Mouse (Mus musculus) neural tube, embryonic 15.5 days (tissue): ENCODE measurements around the gene Zfc3h1. TPM values are rescaled to one million over a fixed set of nuclear protein-coding genes. Genes with fewer than 3 reads are reported as not detected.

ENCODE experiments used
- ATAC-seq: fragments of 200-750 bp; cut with Nextera tagmentation; 2 replicates; pipeline ENCODE4 v1.8.0; 2017; ENCODE audit warnings: mild to moderate bottlenecking, moderate TSS enrichment, moderate library complexity; ENCODE audit not compliant: low FRiP score
- H3K27ac ChIP-seq: fragments of 300-500 bp; sonication (generic); replicated peaks from 2 replicates; pipeline ENCODE4 v1.5.1; 2015; ENCODE audit warnings: mild to moderate bottlenecking, inconsistent platforms
- H3K27me3 ChIP-seq: fragments of 300-500 bp; sonication (generic); replicated peaks from 2 replicates; pipeline ENCODE4 v1.6.1; 2015; ENCODE audit warnings: inconsistent platforms
- H3K36me3 ChIP-seq: fragments of 300-500 bp; sonication (generic); 2 replicates; pipeline ENCODE4 v1.6.1; 2015; ENCODE audit warnings: inconsistent platforms
- H3K4me1 ChIP-seq: fragments of 300-500 bp; sonication (generic); 2 replicates; pipeline ENCODE4 v1.6.1; 2015; ENCODE audit warnings: inconsistent platforms
- H3K4me2 ChIP-seq: fragments of 300-500 bp; sonication (generic); 2 replicates; pipeline ENCODE4 v1.6.1; 2015; ENCODE audit warnings: inconsistent platforms, mild to moderate bottlenecking, moderate library complexity
- H3K4me3 ChIP-seq: fragments of 300-500 bp; sonication (generic); replicated peaks from 2 replicates; pipeline ENCODE4 v1.5.1; 2015; ENCODE audit warnings: mild to moderate bottlenecking, inconsistent platforms
- H3K9ac ChIP-seq: fragments of 300-500 bp; sonication (generic); replicated peaks from 2 replicates; pipeline ENCODE4 v1.6.1; 2015; ENCODE audit warnings: mild to moderate bottlenecking, inconsistent platforms
- H3K9me3 ChIP-seq: fragments of 300-500 bp; sonication (generic); replicated peaks from 2 replicates; pipeline ENCODE4 v1.6.1; 2016; ENCODE audit warnings: inconsistent platforms
- WGBS: fragments of 180-500 bp; shearing (Covaris S2); methylation state at CpG from one replicate; pipeline ENCODE4 v1.1.7; 2015; ENCODE audit warnings: mixed read lengths; 5-methylcytosine and 5-hydroxymethylcytosine counted together
- polyA plus RNA-seq: library from polyadenylated mRNA; unstranded; fragments of >200 nt; fragmentation: Nextera tagmentation; extraction: Ambion mirVana; gene quantifications from 2 replicates; pipeline ENCODE4 v1.2.1, GENCODE M21; 2015

Zfc3h1 gene
- polyA plus RNA-seq: 14.8 and 15.1 TPM in 2 replicates

DNA sequence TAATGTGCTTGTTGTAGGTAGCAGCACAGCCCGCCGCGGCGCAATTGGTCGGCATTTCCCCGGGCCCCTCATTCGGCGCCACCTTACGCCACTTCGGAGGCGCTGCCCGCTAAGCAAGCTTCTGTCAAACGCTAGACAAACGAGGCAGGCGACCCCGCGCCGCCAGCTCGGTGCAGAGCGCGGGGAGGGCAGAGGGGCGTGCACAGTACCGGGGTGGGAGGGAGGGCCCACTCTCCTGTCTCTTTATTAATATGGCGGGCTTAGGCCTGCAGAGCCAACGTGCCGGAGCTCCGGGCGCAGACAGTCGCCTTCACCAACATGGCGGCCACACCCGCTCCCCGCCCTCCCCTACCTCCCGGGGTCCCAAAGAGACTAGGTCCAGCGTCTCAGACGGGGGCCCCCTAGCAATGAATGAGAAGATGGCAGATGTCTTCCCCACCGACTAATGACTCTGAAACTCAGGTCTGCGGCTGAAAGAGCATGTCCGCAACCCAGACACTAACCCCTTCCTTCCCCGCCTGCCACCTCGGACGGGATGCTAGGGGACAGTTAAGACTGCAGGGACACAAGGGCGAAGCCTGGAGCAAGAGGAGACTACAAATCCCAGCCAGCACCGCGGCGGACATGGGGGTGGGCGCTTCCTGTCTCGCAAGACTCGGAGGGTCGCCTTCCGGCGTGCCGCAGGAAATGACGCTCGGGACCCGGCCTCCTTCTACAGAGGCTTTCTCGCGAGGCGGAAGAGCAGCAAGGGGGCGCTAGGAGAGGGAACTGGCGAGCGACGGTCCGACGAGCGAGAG lies at the start of gene Zfc3h1, which contains the start of gene Thap2:
TSS of gene Zfc3h1 (plus strand) at position 739 of the 797 bp plus-strand sequence.
TSS of gene Thap2 (minus strand) at position 223 of the 797 bp plus-strand sequence.
- Histone ChIP-seq H3K9ac (peak within 1 kb of the TSS; percentile 85), H3K36me3 (peaks cover 9% of the 10 kb centered on the region; the same call in 1 of the 2 replicates), H3K9me3 (no peaks in the 10 kb centered on the region), H3K4me1 (peaks cover 35% of the 10 kb centered on the region), H3K27ac (peak within 1 kb of the TSS; percentile 97), H3K27me3 (no peaks in the 10 kb centered on the region), H3K4me2 (peak within 1 kb of the TSS; percentile 68), H3K4me3 (peak within 1 kb of the TSS; percentile 71)
- ATAC-seq: peak; percentile 97
- under 1% methylated on average over 65 of the region's 65 CpGs for WGBS

DNA sequence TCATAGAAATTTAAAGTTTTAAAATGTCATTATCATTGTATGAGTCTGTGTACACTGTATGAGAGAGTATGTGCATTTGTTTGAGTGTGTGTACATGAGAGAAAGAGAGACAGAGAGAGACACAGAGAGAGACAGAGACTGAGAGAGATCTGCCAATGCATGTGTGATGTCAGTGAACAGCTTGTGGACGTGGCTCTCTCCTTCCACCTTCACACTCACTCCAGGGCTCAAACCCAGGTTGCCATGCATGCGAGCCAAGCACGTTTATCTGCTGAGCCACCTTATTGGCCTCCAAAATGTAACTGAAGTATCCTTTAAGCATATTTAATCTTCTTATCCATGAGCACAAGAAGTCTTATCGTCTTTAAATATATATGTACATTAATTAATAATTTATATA lies 47.9 kb upstream of the Zfc3h1 start:
- Histone ChIP-seq H3K27me3 (no peaks in the 10 kb centered on the region), H3K27ac (no peak overlapping the region), H3K9me3 (no peaks in the 10 kb centered on the region), H3K9ac (no peak overlapping the region), H3K4me1 (no peaks in the 10 kb centered on the region), H3K36me3 (peaks cover 25% of the 10 kb centered on the region), H3K4me3 (no peak overlapping the region), H3K4me2 (no peak overlapping the region)
- 84% methylated on average over 4 of the region's 4 CpGs for WGBS
- ATAC-seq: no peak

DNA sequence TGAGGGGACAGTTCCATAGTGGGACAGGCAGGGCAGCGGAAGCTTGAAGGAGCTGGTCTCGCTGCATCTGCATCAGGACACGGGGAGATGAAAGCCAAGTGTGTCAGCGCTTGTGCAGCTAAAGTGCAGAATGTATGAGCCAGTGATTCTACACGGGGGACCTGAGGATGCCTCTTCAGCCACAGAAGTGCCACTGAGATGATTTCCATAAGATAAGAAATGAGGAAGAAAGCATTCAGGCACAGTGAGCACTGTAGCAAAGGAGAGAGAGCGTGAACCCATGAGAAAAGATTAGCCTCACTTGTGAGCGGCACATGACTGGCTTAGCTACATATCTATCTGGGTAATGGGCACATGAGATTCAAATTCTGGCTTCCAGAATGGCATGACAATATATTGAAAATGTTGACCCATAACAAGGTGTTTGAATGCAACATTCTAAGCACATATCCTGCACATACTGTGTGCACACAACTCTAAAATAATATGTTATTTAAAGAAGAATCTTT lies 44.9 kb upstream of the Zfc3h1 start:
- no peaks in the 10 kb centered on the region for H3K9me3 ChIP-seq
- no peak overlapping the region for H3K27ac ChIP-seq
- H3K4me1 ChIP-seq: no peaks in the 10 kb centered on the region
- ATAC-seq: no peak
- no peaks in the 10 kb centered on the region for H3K27me3 ChIP-seq
- WGBS: 92% methylated on average over 7 of the region's 7 CpGs
- H3K4me3 ChIP-seq: no peak overlapping the region
- H3K4me2 ChIP-seq: no peak overlapping the region
- H3K9ac ChIP-seq: no peak overlapping the region
- peaks cover 40% of the 10 kb centered on the region for H3K36me3 ChIP-seq

DNA sequence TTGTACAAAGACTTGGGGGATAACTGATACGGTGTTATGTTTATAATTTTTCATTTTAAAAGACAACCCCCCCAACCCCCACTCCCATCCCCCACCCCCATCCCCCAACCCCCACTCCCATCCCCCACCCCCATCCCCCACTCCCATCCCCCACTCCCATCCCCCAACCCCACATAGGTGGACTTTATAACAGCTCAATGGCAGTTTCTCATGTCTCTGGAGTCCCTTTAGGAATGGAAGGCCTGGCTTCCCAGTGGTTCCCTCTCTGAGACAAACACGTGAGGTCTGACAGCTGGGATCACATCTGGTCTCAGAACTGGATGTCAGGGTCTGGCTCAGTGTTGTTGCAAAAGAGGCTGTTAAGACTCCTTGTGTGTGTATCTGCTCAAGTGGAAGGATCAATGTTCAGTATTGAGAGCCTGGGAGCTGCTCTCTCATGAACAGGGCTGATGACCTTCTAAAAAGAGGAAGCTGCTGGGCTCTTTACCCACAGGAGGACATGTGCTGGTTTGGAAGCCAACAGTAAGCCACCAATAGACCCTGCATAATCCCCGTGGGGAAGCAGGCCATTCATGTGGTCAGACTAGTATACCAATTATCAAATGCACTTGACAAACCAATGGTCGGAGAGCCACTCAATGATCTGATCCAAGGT lies 41.9 kb upstream of the Zfc3h1 start:
- Histone ChIP-seq H3K36me3 (peaks cover 53% of the 10 kb centered on the region), H3K27me3 (no peaks in the 10 kb centered on the region), H3K27ac (no peak overlapping the region), H3K4me3 (no peak overlapping the region), H3K9ac (no peak overlapping the region), H3K4me2 (no peak overlapping the region), H3K9me3 (no peaks in the 10 kb centered on the region), H3K4me1 (no peaks in the 10 kb centered on the region)
- no peak for ATAC-seq
- 84% methylated on average over 4 of the region's 4 CpGs for WGBS

- Histone ChIP-seq H3K36me3 (peaks cover 30% of the 10 kb centered on the region), H3K4me1 (no peaks in the 10 kb centered on the region), H3K27ac (no peak overlapping the region), H3K9me3 (no peaks in the 10 kb centered on the region), H3K27me3 (no peaks in the 10 kb centered on the region), H3K4me3 (no peak overlapping the region), H3K4me2 (no peak overlapping the region), H3K9ac (no peak overlapping the region)
- no peak for ATAC-seq
These were observed 38.3 kb upstream of the Zfc3h1 start for GRCm38 (mm10) chr10:115346444-115346843.

GRCm38 (mm10) chr10:115348131-115348530 lies 36.6 kb upstream of the Zfc3h1 start:
- peaks cover 18% of the 10 kb centered on the region for H3K36me3 ChIP-seq
- no peaks in the 10 kb centered on the region for H3K9me3 ChIP-seq
- no peaks in the 10 kb centered on the region for H3K4me1 ChIP-seq
- H3K4me3 ChIP-seq: no peak overlapping the region
- no peak overlapping the region for H3K4me2 ChIP-seq
- H3K27ac ChIP-seq: no peak overlapping the region
- no peak overlapping the region for H3K9ac ChIP-seq
- WGBS: 86% methylated on average over 6 of the region's 6 CpGs
- no peaks in the 10 kb centered on the region for H3K27me3 ChIP-seq
- no peak for ATAC-seq

- Histone ChIP-seq H3K27me3 (no peaks in the 10 kb centered on the region), H3K4me3 (no peak overlapping the region), H3K4me1 (no peaks in the 10 kb centered on the region), H3K27ac (no peak overlapping the region), H3K36me3 (peaks cover 15% of the 10 kb centered on the region), H3K4me2 (no peak overlapping the region), H3K9ac (no peak overlapping the region), H3K9me3 (no peaks in the 10 kb centered on the region)
- ATAC-seq: no peak
- 66% methylated on average over 10 of the region's 10 CpGs for WGBS
These were observed 35.7 kb upstream of the Zfc3h1 start for GRCm38 (mm10) chr10:115349029-115349428.

DNA sequence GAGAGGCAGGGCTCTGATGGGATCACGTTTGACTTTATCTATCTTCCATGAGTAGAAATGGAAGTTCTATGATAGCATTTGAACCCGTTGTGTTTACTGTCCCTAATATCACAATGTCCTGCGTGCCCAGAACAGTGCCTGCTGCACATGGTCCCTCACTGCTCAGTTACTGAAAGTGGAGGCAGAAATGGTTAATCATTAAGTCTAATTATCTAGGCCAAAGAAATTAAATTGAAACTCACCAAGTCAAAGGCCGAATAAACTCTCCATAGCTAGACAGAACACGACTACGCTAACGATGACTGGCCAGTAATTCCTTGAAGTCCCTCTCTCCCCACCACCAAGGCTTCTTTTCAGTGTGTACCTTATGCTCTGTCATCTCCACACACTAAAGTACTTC lies 35.2 kb upstream of the Zfc3h1 start:
- no peak for ATAC-seq
- WGBS: 87% methylated on average over 7 of the region's 7 CpGs
- Histone ChIP-seq H3K4me1 (no peaks in the 10 kb centered on the region), H3K27ac (no peak overlapping the region), H3K9ac (no peak overlapping the region), H3K36me3 (peaks cover 15% of the 10 kb centered on the region), H3K9me3 (no peaks in the 10 kb centered on the region), H3K27me3 (no peaks in the 10 kb centered on the region), H3K4me3 (no peak overlapping the region), H3K4me2 (no peak overlapping the region)

DNA sequence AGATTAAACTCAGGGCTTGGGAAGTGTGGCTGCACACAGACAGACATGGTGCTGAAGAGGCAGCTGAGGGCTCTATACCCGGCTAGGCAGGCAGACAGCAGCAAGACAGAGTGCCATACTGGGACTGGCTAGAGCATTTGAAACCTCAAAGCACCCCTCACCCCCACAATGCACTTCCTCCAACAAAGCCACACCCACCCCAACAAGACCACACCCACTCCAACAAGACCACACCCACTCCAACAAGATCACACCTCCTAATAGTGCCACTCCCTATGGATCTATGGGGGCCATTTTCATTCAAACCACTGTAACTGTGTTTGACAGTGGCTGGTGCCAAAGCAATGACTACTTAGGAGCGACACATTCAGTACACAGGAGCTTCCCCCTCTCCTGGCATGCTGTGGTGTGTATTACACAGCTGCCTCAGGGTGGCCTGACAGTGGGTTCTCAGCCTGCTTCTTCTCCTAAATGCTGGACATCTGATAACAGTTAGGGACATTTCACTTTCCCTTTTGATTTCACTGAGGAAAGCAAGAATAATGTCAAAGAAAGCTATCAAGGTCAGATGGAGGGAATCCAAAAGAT lies 33.9 kb upstream of the Zfc3h1 start:
- H3K9me3 ChIP-seq: no peaks in the 10 kb centered on the region
- peaks cover 14% of the 10 kb centered on the region for H3K36me3 ChIP-seq
- H3K4me2 ChIP-seq: no peak overlapping the region
- WGBS: 83% methylated on average over 2 of the region's 2 CpGs
- no peak overlapping the region for H3K4me3 ChIP-seq
- no peaks in the 10 kb centered on the region for H3K4me1 ChIP-seq
- no peaks in the 10 kb centered on the region for H3K27me3 ChIP-seq
- no peak for ATAC-seq
- H3K27ac ChIP-seq: no peak overlapping the region
- H3K9ac ChIP-seq: no peak overlapping the region

- H3K27ac ChIP-seq: no peak overlapping the region
- no peak overlapping the region for H3K4me3 ChIP-seq
- H3K36me3 ChIP-seq: peaks cover 18% of the 10 kb centered on the region
- no peaks in the 10 kb centered on the region for H3K27me3 ChIP-seq
- no peak overlapping the region for H3K4me2 ChIP-seq
- H3K4me1 ChIP-seq: no peaks in the 10 kb centered on the region
- H3K9me3 ChIP-seq: no peaks in the 10 kb centered on the region
- no peak overlapping the region for H3K9ac ChIP-seq
- WGBS: 71% methylated on average over 6 of the region's 6 CpGs
- ATAC-seq: no peak
These were observed 30.2 kb upstream of the Zfc3h1 start for GRCm38 (mm10) chr10:115354553-115354952.

GRCm38 (mm10) chr10:115355016-115355415 lies 29.7 kb upstream of the Zfc3h1 start:
- no peak for ATAC-seq
- WGBS: 91% methylated on average over 6 of the region's 6 CpGs
- H3K4me3 ChIP-seq: no peak overlapping the region

More at GRCm38 (mm10) chr10:115355016-115355415, 29.7 kb upstream of the Zfc3h1 start:
- H3K27ac ChIP-seq: no peak overlapping the region
- H3K27me3 ChIP-seq: no peaks in the 10 kb centered on the region
- H3K9ac ChIP-seq: no peak overlapping the region
- no peaks in the 10 kb centered on the region for H3K9me3 ChIP-seq
- no peak overlapping the region for H3K4me2 ChIP-seq
- peaks cover 2% of the 10 kb centered on the region; the same call in 1 of the 2 replicates for H3K4me1 ChIP-seq
- H3K36me3 ChIP-seq: peaks cover 18% of the 10 kb centered on the region
